ENCODE assay signal across 29 mouse cellular contexts in genomic region chr10:24213297-24213696, GRCm38 (mm10). TPM values are rescaled to one million over a fixed set of nuclear protein-coding genes. Genes with fewer than 3 reads are reported as not detected.
"Had no signal": no experiment of that assay in that cellular context is flagged by ENCODE, and none has a peak within 500 bp of the region (broad histone marks: within the 10 kb centered on the region; RNA-seq: fewer than 3 reads in every experiment).

No protein-coding gene starts in this region.

- H3K9ac ChIP-seq: embryonic facial prominence, embryonic 12.5 days; embryonic facial prominence, embryonic 13.5 days; embryonic facial prominence, embryonic 15.5 days; forebrain, embryonic 12.5 days; forebrain, embryonic 13.5 days; forebrain, embryonic 15.5 days; forebrain, postnatal 0 days had no signal

- H3K9me3 ChIP-seq: embryonic facial prominence, embryonic 10.5 days; embryonic facial prominence, embryonic 12.5 days; embryonic facial prominence, embryonic 13.5 days; embryonic facial prominence, embryonic 15.5 days; forebrain, embryonic 10.5 days; forebrain, embryonic 12.5 days; forebrain, embryonic 13.5 days; forebrain, embryonic 15.5 days; heart, embryonic 10.5 days had no signal

- ATAC-seq: forebrain, embryonic 13.5 days; forebrain, embryonic 14.5 days; forebrain, embryonic 15.5 days; forebrain, embryonic 16.5 days; forebrain, postnatal 0 days had no signal

- H3K27ac ChIP-seq: embryonic facial prominence, embryonic 10.5 days; embryonic facial prominence, embryonic 12.5 days; embryonic facial prominence, embryonic 13.5 days; embryonic facial prominence, embryonic 15.5 days; forebrain, embryonic 10.5 days; forebrain, embryonic 12.5 days; forebrain, embryonic 13.5 days; forebrain, embryonic 15.5 days; gastrocnemius, adult 2 months; heart, adult 2 months; heart, embryonic 10.5 days had no signal

- DNase-seq: cerebellum, adult 9-10 months; cerebellum, adult 9-11 months; cerebellum, postnatal 10 days; cerebellum, postnatal 14 days; cerebellum, postnatal 25 days; cerebellum, postnatal 36 days; embryo, embryonic 11 days; forebrain, postnatal 0 days; gastrocnemius, adult 2 months; gastrocnemius, postnatal 10 days; gastrocnemius, postnatal 14 days; gastrocnemius, postnatal 25 days; gastrocnemius, postnatal 36 days; heart, adult 18-20 months; heart, adult 2 months had no signal

- H3K4me1 ChIP-seq: embryonic facial prominence, embryonic 13.5 days; embryonic facial prominence, embryonic 15.5 days; forebrain, embryonic 12.5 days; forebrain, embryonic 15.5 days had no signal

- H3K4me2 ChIP-seq: embryonic facial prominence, embryonic 12.5 days; embryonic facial prominence, embryonic 13.5 days; embryonic facial prominence, embryonic 15.5 days; forebrain, embryonic 12.5 days; forebrain, embryonic 13.5 days; forebrain, embryonic 15.5 days had no signal

- H3K27me3 ChIP-seq: embryonic facial prominence, embryonic 12.5 days; embryonic facial prominence, embryonic 13.5 days; embryonic facial prominence, embryonic 15.5 days; forebrain, embryonic 15.5 days had no signal

- H3K36me3 ChIP-seq: embryonic facial prominence, embryonic 10.5 days; embryonic facial prominence, embryonic 12.5 days; embryonic facial prominence, embryonic 13.5 days; embryonic facial prominence, embryonic 15.5 days; forebrain, embryonic 10.5 days; forebrain, embryonic 12.5 days; forebrain, embryonic 15.5 days; heart, embryonic 10.5 days had no signal

- H3K4me3 ChIP-seq: embryonic facial prominence, embryonic 10.5 days; embryonic facial prominence, embryonic 12.5 days; embryonic facial prominence, embryonic 13.5 days; embryonic facial prominence, embryonic 15.5 days; erythroblast, embryonic 14.5 days; forebrain, embryonic 10.5 days; forebrain, embryonic 12.5 days; forebrain, embryonic 13.5 days; forebrain, embryonic 15.5 days; gastrocnemius, adult 2 months; heart, adult 2 months; heart, embryonic 10.5 days had no signal

RNA-seq across cellular contexts. Expression of gene Moxd1, which starts 10.0 kb away (rescaled TPM):
- total RNA-seq: common myeloid progenitor, adult 5-6 weeks; granulocyte monocyte progenitor cell, adult 5-6 weeks had no signal
- polyA plus RNA-seq: erythroblast, embryonic 14.5 days had no signal
